Mouse (Mus musculus) midbrain, embryonic 14.5 days (tissue): ENCODE data around the gene Sms. TPM values are rescaled to one million over a fixed set of nuclear protein-coding genes. Genes with fewer than 3 reads are reported as not detected.

Source experiments
- ATAC-seq: fragments of 200-750 bp; cut with Nextera tagmentation; 2 replicates; pipeline ENCODE4 v1.8.0; 2017; ENCODE audit warnings: moderate number of reproducible peaks, moderate library complexity; ENCODE audit not compliant: low FRiP score, low TSS enrichment
- DNase-seq: peaks from one replicate; pipeline ENCODE4 v3.0.0-alpha.2; 2015
- H3K27ac ChIP-seq: fragments of 300-500 bp; sonication (generic); replicated peaks from 2 replicates; pipeline ENCODE4 v1.5.1; 2014; ENCODE audit warnings: mild to moderate bottlenecking, low read depth, low read length, moderate library complexity
- H3K27me3 ChIP-seq: fragments of 300-500 bp; sonication (generic); 2 replicates; pipeline ENCODE4 v1.6.1; 2014; ENCODE audit warnings: low read length, control low read depth, mixed read lengths; ENCODE audit not compliant: control insufficient read depth, insufficient read depth
- H3K36me3 ChIP-seq: fragments of 300-500 bp; sonication (generic); 2 replicates; pipeline ENCODE4 v1.6.1; 2014; ENCODE audit warnings: low read length, control low read depth; ENCODE audit not compliant: control insufficient read depth, insufficient read depth
- H3K4me1 ChIP-seq: fragments of 300-500 bp; sonication (generic); 2 replicates; pipeline ENCODE4 v1.6.1; 2014; ENCODE audit warnings: mild to moderate bottlenecking, antibody characterized with exemption, low read length, control low read depth; ENCODE audit not compliant: control insufficient read depth, insufficient read depth
- H3K4me2 ChIP-seq: fragments of 300-500 bp; sonication (generic); 2 replicates; pipeline ENCODE4 v1.6.1; 2014; ENCODE audit warnings: mild to moderate bottlenecking, low read length, moderate library complexity
- H3K4me3 ChIP-seq: fragments of 300-500 bp; sonication (generic); replicated peaks from 2 replicates; pipeline ENCODE4 v1.5.1; 2014; ENCODE audit warnings: low read depth, low read length
- H3K9ac ChIP-seq: fragments of 300-500 bp; sonication (generic); replicated peaks from 2 replicates; pipeline ENCODE4 v1.6.1; 2014; ENCODE audit warnings: mild to moderate bottlenecking, low read length, moderate library complexity
- H3K9me3 ChIP-seq: fragments of 300-500 bp; sonication (generic); 2 replicates; pipeline ENCODE4 v1.6.1; 2016; ENCODE audit warnings: low read length, control low read depth, mixed read lengths; ENCODE audit not compliant: control insufficient read depth
- WGBS: fragments of 180-500 bp; shearing (Covaris S2); extraction: QIAGEN DNeasy Blood & Tissue Kit; methylation state at CpG from one replicate; pipeline ENCODE4 v1.1.7; 2014; 5-methylcytosine and 5-hydroxymethylcytosine counted together
- polyA plus RNA-seq: library from polyadenylated mRNA; unstranded; fragments of >200 nt; fragmentation: Nextera tagmentation; extraction: Ambion mirVana; gene quantifications from 2 replicates; pipeline ENCODE4 v1.2.1, GENCODE M21; 2014

Sms gene
- polyA plus RNA-seq, 1 experiment from 2014 or later, result 143 TPM

DNA sequence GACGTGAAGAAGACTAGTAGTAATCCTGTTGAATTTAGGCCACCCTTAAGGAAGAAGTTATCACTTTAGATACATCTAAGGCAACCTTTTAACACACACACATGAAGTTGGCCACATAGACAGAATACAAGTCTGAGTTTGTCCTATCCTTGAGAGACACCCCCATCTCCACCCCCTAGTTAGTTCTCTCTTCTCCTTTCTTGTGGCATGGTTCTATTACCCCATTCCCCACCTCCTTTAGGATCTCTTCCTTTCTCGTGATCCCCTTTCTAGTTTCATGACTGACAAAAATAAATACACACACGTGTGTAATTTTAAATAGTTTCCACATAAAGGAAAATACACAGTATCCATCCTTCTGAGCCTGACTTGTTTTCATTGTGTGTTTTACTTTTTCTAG is 23.3 kb downstream of the Sms start:
- H3K4me3 ChIP-seq, result no peak overlapping the region
- H3K4me2 ChIP-seq, result no peak overlapping the region
- ATAC-seq (no peak), DNase-seq (no peak)
- H3K4me1 ChIP-seq, result no peaks in the 10 kb centered on the region
- H3K9me3 ChIP-seq, result no peaks in the 10 kb centered on the region
- H3K27me3 ChIP-seq, result no peaks in the 10 kb centered on the region
- no peak overlapping the region for H3K27ac ChIP-seq
- H3K9ac ChIP-seq, result no peak overlapping the region
- 79% methylated on average over 3 of the region's 3 CpGs for WGBS
- H3K36me3 ChIP-seq, result peaks cover 12% of the 10 kb centered on the region

- Histone ChIP-seq H3K36me3 (peaks cover 12% of the 10 kb centered on the region), H3K27ac (no peak overlapping the region), H3K4me2 (no peak overlapping the region), H3K9ac (no peak overlapping the region), H3K27me3 (no peaks in the 10 kb centered on the region), H3K4me1 (no peaks in the 10 kb centered on the region), H3K4me3 (no peak overlapping the region), H3K9me3 (no peaks in the 10 kb centered on the region)
- WGBS, result 72% methylated on average over 2 of the region's 2 CpGs
- no peak for DNase-seq
- no peak for ATAC-seq
These were observed 24.0 kb downstream of the Sms start for GRCm38 (mm10) chrX:157468055-157468454.

- no peaks in the 10 kb centered on the region for H3K27me3 ChIP-seq
- no peak overlapping the region for H3K4me3 ChIP-seq
- peaks cover 12% of the 10 kb centered on the region for H3K36me3 ChIP-seq
- no peak for ATAC-seq
- no peaks in the 10 kb centered on the region for H3K4me1 ChIP-seq
- no peaks in the 10 kb centered on the region for H3K9me3 ChIP-seq
- WGBS, result 80% methylated on average over 1 of the region's 1 CpGs
- H3K9ac ChIP-seq, result no peak overlapping the region
- H3K4me2 ChIP-seq, result no peak overlapping the region
- no peak overlapping the region for H3K27ac ChIP-seq
- DNase-seq, result no peak
These were observed 26.1 kb downstream of the Sms start for GRCm38 (mm10) chrX:157465949-157466348.

- Histone ChIP-seq H3K9me3 (no peaks in the 10 kb centered on the region), H3K36me3 (peaks cover 12% of the 10 kb centered on the region), H3K4me2 (no peak overlapping the region), H3K9ac (no peak overlapping the region), H3K4me1 (no peaks in the 10 kb centered on the region), H3K27ac (no peak overlapping the region), H3K4me3 (no peak overlapping the region), H3K27me3 (no peaks in the 10 kb centered on the region)
- 78% methylated on average over 3 of the region's 3 CpGs for WGBS
- ATAC-seq (no peak), DNase-seq (peak; percentile 66)
These were observed 29.4 kb downstream of the Sms start for GRCm38 (mm10) chrX:157462716-157463115.

- ATAC-seq, result no peak
- no peak overlapping the region for H3K4me2 ChIP-seq
- WGBS, result 44% methylated on average over 1 of the region's 1 CpGs
- no peak overlapping the region for H3K27ac ChIP-seq
- H3K4me3 ChIP-seq, result no peak overlapping the region
- DNase-seq, result peak; percentile 73
- no peak overlapping the region for H3K9ac ChIP-seq
- 0 out of 2 replicates have a peak, but pooled peaks cover 4% of the 10 kb centered on the region for H3K36me3 ChIP-seq
- no peaks in the 10 kb centered on the region for H3K4me1 ChIP-seq
- H3K27me3 ChIP-seq, result no peaks in the 10 kb centered on the region
- H3K9me3 ChIP-seq, result no peaks in the 10 kb centered on the region
These were observed 37.7 kb downstream of the Sms start for GRCm38 (mm10) chrX:157454430-157454829.

GRCm38 (mm10) chrX:157449000-157449399 is 43.1 kb downstream of the Sms start:
- no peak for ATAC-seq
- H3K27me3 ChIP-seq, result no peaks in the 10 kb centered on the region
- H3K4me2 ChIP-seq, result no peak overlapping the region
- H3K27ac ChIP-seq, result no peak overlapping the region
- H3K4me3 ChIP-seq, result no peak overlapping the region
- no peak for DNase-seq
- WGBS, result 87% methylated on average over 1 of the region's 1 CpGs
- no peaks in the 10 kb centered on the region for H3K9me3 ChIP-seq
- no peak overlapping the region for H3K9ac ChIP-seq
- H3K36me3 ChIP-seq, result no peaks in the 10 kb centered on the region
- no peaks in the 10 kb centered on the region for H3K4me1 ChIP-seq

DNA sequence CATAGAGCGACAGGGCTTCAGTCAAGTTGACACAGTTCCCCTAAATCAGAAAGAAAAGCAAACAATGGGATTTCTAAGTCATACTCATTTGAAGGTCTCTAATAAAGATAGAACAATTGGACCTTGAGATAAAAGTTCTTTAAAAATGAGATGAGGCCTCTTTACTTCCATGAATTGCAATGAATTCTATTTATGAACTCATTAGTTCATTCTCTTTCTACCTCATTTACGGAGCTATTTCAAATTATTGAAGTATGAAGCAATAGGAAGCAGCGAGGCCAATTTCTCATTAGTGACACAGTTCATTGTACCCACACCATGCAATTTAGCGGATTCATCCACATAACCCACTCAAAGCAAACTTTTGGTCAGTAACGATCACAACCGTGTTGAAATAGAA is 44.7 kb downstream of the Sms start:
- H3K9ac ChIP-seq, result no peak overlapping the region
- no peaks in the 10 kb centered on the region for H3K36me3 ChIP-seq
- no peak overlapping the region for H3K27ac ChIP-seq
- H3K9me3 ChIP-seq, result no peaks in the 10 kb centered on the region
- H3K4me1 ChIP-seq, result no peaks in the 10 kb centered on the region
- ATAC-seq (no peak), DNase-seq (no peak)
- 77% methylated on average over 6 of the region's 6 CpGs for WGBS
- H3K4me2 ChIP-seq, result no peak overlapping the region
- no peaks in the 10 kb centered on the region for H3K27me3 ChIP-seq
- no peak overlapping the region for H3K4me3 ChIP-seq

DNA sequence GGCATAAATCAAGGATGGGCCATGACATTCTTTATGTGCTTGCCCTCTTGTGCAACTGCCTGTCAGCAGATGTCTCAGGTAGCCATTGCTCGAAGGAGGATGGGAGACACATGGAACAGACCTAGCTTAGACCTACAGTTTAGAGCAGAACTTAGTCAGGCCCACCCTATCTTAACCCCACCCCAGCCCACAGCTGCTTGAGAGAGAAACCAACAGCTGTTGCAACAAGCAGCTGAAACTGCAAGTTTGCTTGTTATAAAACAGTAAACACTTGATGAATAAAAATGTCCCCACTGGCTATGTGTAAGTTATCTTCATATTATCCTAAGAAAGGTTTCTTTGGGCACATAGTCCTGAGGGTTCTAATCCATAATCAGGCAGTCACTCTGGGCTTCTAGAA is 57.3 kb downstream of the Sms start:
- 77% methylated on average over 1 of the region's 1 CpGs for WGBS
- no peaks in the 10 kb centered on the region for H3K36me3 ChIP-seq
- ATAC-seq, result no peak
- H3K27ac ChIP-seq, result no peak overlapping the region
- DNase-seq, result no peak
- H3K4me1 ChIP-seq, result no peaks in the 10 kb centered on the region
- H3K9me3 ChIP-seq, result no peaks in the 10 kb centered on the region
- H3K4me2 ChIP-seq, result no peak overlapping the region
- no peak overlapping the region for H3K9ac ChIP-seq
- no peak overlapping the region for H3K4me3 ChIP-seq
- no peaks in the 10 kb centered on the region for H3K27me3 ChIP-seq

DNA sequence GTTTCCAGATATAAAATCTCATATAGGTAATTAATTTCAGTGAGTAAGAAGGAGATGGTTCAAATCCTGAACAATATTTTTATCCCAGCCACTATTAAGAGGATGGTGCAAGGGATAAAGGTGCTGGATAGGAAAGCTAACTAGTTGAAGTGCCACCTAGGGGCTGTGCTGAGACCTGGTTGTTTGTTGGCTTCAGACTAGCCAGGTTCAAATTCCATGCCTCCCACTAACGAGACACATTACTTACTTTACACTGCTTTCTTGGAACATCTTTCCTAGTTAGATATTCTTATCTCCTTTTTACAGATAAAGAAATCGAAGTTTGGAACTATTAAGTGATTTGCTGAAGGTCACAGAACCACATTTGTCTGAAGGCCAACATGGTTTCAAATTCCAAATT is 72.6 kb downstream of the Sms start:
- Histone ChIP-seq H3K36me3 (no peaks in the 10 kb centered on the region), H3K4me3 (no peak overlapping the region), H3K27me3 (no peaks in the 10 kb centered on the region), H3K9me3 (no peaks in the 10 kb centered on the region), H3K9ac (no peak overlapping the region), H3K27ac (no peak overlapping the region), H3K4me1 (no peaks in the 10 kb centered on the region), H3K4me2 (no peak overlapping the region)
- ATAC-seq, result no peak
- 76% methylated on average over 2 of the region's 2 CpGs for WGBS
- DNase-seq, result no peak
